Mouse (Mus musculus) bone marrow, adult 2 months (tissue): ENCODE measurements around the gene Dgkb.

Experiments
- CTCF ChIP-seq: fragments of 200-500 bp; IDR thresholded peaks from 2 replicates; pipeline ENCODE4 v1.5.1; 2011; ENCODE audit warnings: low read length, control low read depth; ENCODE audit not compliant: control insufficient read depth, insufficient read depth
- POLR2A ChIP-seq: fragments of 200-500 bp; IDR thresholded peaks from 2 replicates; pipeline ENCODE4 v1.6.1; 2011; ENCODE audit warnings: low read depth, mild to moderate bottlenecking, control low read depth, low read length, borderline replicate concordance; ENCODE audit not compliant: control insufficient read depth

- no peak for TF ChIP-seq CTCF
- TF ChIP-seq POLR2A, result no peak
Observed at GRCm38 (mm10) chr12:38309885-38310284, 492.4 kb downstream of the Dgkb start.
